Mouse (Mus musculus) stomach, postnatal 0 days (tissue): ENCODE results near the gene Meioc. TPM values are rescaled to one million over a fixed set of nuclear protein-coding genes. Genes with fewer than 3 reads are reported as not detected.
A peak's percentile ranks its signal among the peaks of the same experiment; 100 is the strongest.

Experiments
- ATAC-seq: fragments of 200-750 bp; cut with Nextera tagmentation; 2 replicates; pipeline ENCODE4 v1.8.0; 2017; ENCODE audit not compliant: low FRiP score, low TSS enrichment
- DNase-seq: peaks from one replicate; pipeline ENCODE4 v3.0.0-alpha.2; 2016; ENCODE audit warnings: low spot score
- H3K27ac ChIP-seq: fragments of 300-500 bp; sonication (generic); replicated peaks from 2 replicates; pipeline ENCODE4 v1.5.1; 2014; ENCODE audit warnings: mild to moderate bottlenecking, control low read depth
- H3K27me3 ChIP-seq: fragments of 300-500 bp; sonication (generic); 2 replicates; pipeline ENCODE4 v1.6.1; 2014; ENCODE audit warnings: low read length; ENCODE audit not compliant: control insufficient read depth, insufficient read depth
- H3K36me3 ChIP-seq: fragments of 300-500 bp; sonication (generic); 2 replicates; pipeline ENCODE4 v1.6.1; 2014; ENCODE audit warnings: low read length, mixed read lengths; ENCODE audit not compliant: control insufficient read depth, insufficient read depth
- H3K4me1 ChIP-seq: fragments of 300-500 bp; sonication (generic); replicated peaks from 2 replicates; pipeline ENCODE4 v1.6.1; 2014; ENCODE audit warnings: antibody characterized with exemption; ENCODE audit not compliant: control insufficient read depth, insufficient read depth
- H3K4me2 ChIP-seq: fragments of 300-500 bp; sonication (generic); replicated peaks from 2 replicates; pipeline ENCODE4 v1.6.1; 2014; ENCODE audit warnings: low read depth, mild to moderate bottlenecking, control low read depth, moderate library complexity
- H3K4me3 ChIP-seq: fragments of 300-500 bp; sonication (generic); 2 replicates; pipeline ENCODE4 v1.5.1; 2014; ENCODE audit warnings: low read depth, low read length, control low read depth
- H3K9ac ChIP-seq: fragments of 300-500 bp; sonication (generic); 2 replicates; pipeline ENCODE4 v1.6.1; 2014; ENCODE audit warnings: mild to moderate bottlenecking, low read length, control low read depth, mixed read lengths
- H3K9me3 ChIP-seq: fragments of 300-500 bp; sonication (generic); 2 replicates; pipeline ENCODE4 v1.6.1; 2016; ENCODE audit warnings: low read length; ENCODE audit not compliant: control insufficient read depth
- CTCF ChIP-seq: IDR thresholded peaks from 2 replicates; pipeline ENCODE4 v1.5.1; 2016; ENCODE audit warnings: antibody characterized with exemption, low read depth, mild to moderate bottlenecking, moderate library complexity
- EP300 ChIP-seq: optimal IDR thresholded peaks from 2 replicates; pipeline ENCODE3; 2016; ENCODE audit warnings: antibody characterized with exemption
- WGBS: fragments of 180-500 bp; shearing (Covaris S2); extraction: QIAGEN DNeasy Blood & Tissue Kit; methylation state at CpG from one replicate; pipeline ENCODE4 v1.1.7; 2014; 5-methylcytosine and 5-hydroxymethylcytosine counted together
- polyA plus RNA-seq: library from polyadenylated mRNA; unstranded; fragments of >200 nt; fragmentation: Nextera tagmentation; extraction: Ambion mirVana; gene quantifications from 2 replicates; pipeline ENCODE4 v1.2.1, GENCODE M21; 2015

The Meioc gene
- polyA plus RNA-seq, 1 experiment from 2014 or later, result 0.39 TPM

- H3K4me3 ChIP-seq, result no peak overlapping the region
- no peak overlapping the region for H3K4me2 ChIP-seq
- H3K27ac ChIP-seq, result no peak overlapping the region
- no peaks in the 10 kb centered on the region for H3K9me3 ChIP-seq
- WGBS, result 75% methylated on average over 9 of the region's 9 CpGs
- no peaks in the 10 kb centered on the region for H3K36me3 ChIP-seq
- TF ChIP-seq CTCF (no peak), EP300 (no peak)
- DNase-seq (no peak), ATAC-seq (no peak)
- H3K9ac ChIP-seq, result no peak overlapping the region
- H3K4me1 ChIP-seq, result peaks cover 14% of the 10 kb centered on the region; the same call in 1 of the 2 replicates
- no peaks in the 10 kb centered on the region for H3K27me3 ChIP-seq
Observed at GRCm38 (mm10) chr11:102628529-102628928, 35.0 kb upstream of the Meioc start.

- ATAC-seq, result no peak
- DNase-seq, result no peak
- Histone ChIP-seq H3K4me1 (0 out of 2 replicates have a peak, but pooled peaks cover 14% of the 10 kb centered on the region), H3K4me2 (no peak overlapping the region), H3K27me3 (no peaks in the 10 kb centered on the region), H3K36me3 (no peaks in the 10 kb centered on the region), H3K4me3 (no peak overlapping the region), H3K9me3 (no peaks in the 10 kb centered on the region), H3K27ac (no peak overlapping the region), H3K9ac (no peak overlapping the region)
- 43% methylated on average over 8 of the region's 8 CpGs for WGBS
- TF ChIP-seq EP300, result no peak
- TF ChIP-seq CTCF, result no peak
Observed at GRCm38 (mm10) chr11:102629375-102629774, 34.1 kb upstream of the Meioc start.

GRCm38 (mm10) chr11:102630731-102631130, 32.8 kb upstream of the Meioc start:
- Histone ChIP-seq H3K4me2 (no peak overlapping the region), H3K4me3 (no peak overlapping the region), H3K9me3 (no peaks in the 10 kb centered on the region), H3K36me3 (no peaks in the 10 kb centered on the region), H3K27ac (no peak overlapping the region), H3K4me1 (0 out of 2 replicates have a peak, but pooled peaks cover 5% of the 10 kb centered on the region), H3K27me3 (no peaks in the 10 kb centered on the region), H3K9ac (no peak overlapping the region)
- 47% methylated on average over 7 of the region's 7 CpGs for WGBS
- TF ChIP-seq CTCF, result no peak
- no peak for TF ChIP-seq EP300
- no peak for DNase-seq
- no peak for ATAC-seq

- H3K27me3 ChIP-seq, result no peaks in the 10 kb centered on the region
- no peak overlapping the region for H3K9ac ChIP-seq
- no peaks in the 10 kb centered on the region for H3K36me3 ChIP-seq
- no peak overlapping the region for H3K4me3 ChIP-seq
- DNase-seq, result no peak
- 0 out of 2 replicates have a peak, but pooled peaks cover 5% of the 10 kb centered on the region for H3K4me1 ChIP-seq
- H3K27ac ChIP-seq, result no peak overlapping the region
- TF ChIP-seq CTCF (no peak), EP300 (no peak)
- no peaks in the 10 kb centered on the region for H3K9me3 ChIP-seq
- ATAC-seq, result no peak
- WGBS, result 55% methylated on average over 5 of the region's 5 CpGs
- no peak overlapping the region for H3K4me2 ChIP-seq
Observed at GRCm38 (mm10) chr11:102631203-102631602, 32.3 kb upstream of the Meioc start.

- Histone ChIP-seq H3K4me2 (peak overlapping the region; percentile 49), H3K27ac (no peak overlapping the region), H3K4me3 (0 out of 2 replicates have a peak overlapping the region, but pooled peaks have one; percentile 18), H3K9me3 (no peaks in the 10 kb centered on the region), H3K4me1 (0 out of 2 replicates have a peak, but pooled peaks cover 5% of the 10 kb centered on the region), H3K36me3 (no peaks in the 10 kb centered on the region), H3K27me3 (no peaks in the 10 kb centered on the region), H3K9ac (no peak overlapping the region)
- DNase-seq (no peak), ATAC-seq (no peak)
- TF ChIP-seq CTCF, result no peak
- no peak for TF ChIP-seq EP300
- WGBS, result 15% methylated on average over 11 of the region's 13 CpGs
Observed at GRCm38 (mm10) chr11:102632725-102633124, 30.8 kb upstream of the Meioc start.

GRCm38 (mm10) chr11:102633379-102633778, 30.1 kb upstream of the Meioc start:
- H3K4me3 ChIP-seq, result peak overlapping the region; percentile 18; the same call in 1 of the 2 replicates
- DNase-seq (peak; percentile 70), ATAC-seq (peak; percentile 75)
- H3K4me1 ChIP-seq, result 0 out of 2 replicates have a peak, but pooled peaks cover 5% of the 10 kb centered on the region
- H3K9ac ChIP-seq, result no peak overlapping the region
- TF ChIP-seq CTCF, result no peak
- no peak for TF ChIP-seq EP300
- peak overlapping the region; percentile 49 for H3K4me2 ChIP-seq
- H3K27ac ChIP-seq, result 0 out of 2 replicates have a peak overlapping the region, but pooled peaks have one; percentile 45
- H3K9me3 ChIP-seq, result no peaks in the 10 kb centered on the region
- 13% methylated on average over 9 of the region's 9 CpGs for WGBS
- H3K36me3 ChIP-seq, result no peaks in the 10 kb centered on the region
- no peaks in the 10 kb centered on the region for H3K27me3 ChIP-seq
